Mouse (Mus musculus) spleen, postnatal 0 days (tissue): ENCODE results near the gene Glb1l2. TPM values are rescaled to one million over a fixed set of nuclear protein-coding genes. Genes with fewer than 3 reads are reported as not detected.

Source experiments
- polyA plus RNA-seq: library from polyadenylated mRNA; unstranded; fragments of >200 nt; fragmentation: Nextera tagmentation; extraction: Ambion mirVana; gene quantifications from 2 replicates; pipeline ENCODE4 v1.2.1, GENCODE M21; 2015

Glb1l2 gene
- 0.22 and 0.39 TPM in 2 replicates for polyA plus RNA-seq

DNA sequence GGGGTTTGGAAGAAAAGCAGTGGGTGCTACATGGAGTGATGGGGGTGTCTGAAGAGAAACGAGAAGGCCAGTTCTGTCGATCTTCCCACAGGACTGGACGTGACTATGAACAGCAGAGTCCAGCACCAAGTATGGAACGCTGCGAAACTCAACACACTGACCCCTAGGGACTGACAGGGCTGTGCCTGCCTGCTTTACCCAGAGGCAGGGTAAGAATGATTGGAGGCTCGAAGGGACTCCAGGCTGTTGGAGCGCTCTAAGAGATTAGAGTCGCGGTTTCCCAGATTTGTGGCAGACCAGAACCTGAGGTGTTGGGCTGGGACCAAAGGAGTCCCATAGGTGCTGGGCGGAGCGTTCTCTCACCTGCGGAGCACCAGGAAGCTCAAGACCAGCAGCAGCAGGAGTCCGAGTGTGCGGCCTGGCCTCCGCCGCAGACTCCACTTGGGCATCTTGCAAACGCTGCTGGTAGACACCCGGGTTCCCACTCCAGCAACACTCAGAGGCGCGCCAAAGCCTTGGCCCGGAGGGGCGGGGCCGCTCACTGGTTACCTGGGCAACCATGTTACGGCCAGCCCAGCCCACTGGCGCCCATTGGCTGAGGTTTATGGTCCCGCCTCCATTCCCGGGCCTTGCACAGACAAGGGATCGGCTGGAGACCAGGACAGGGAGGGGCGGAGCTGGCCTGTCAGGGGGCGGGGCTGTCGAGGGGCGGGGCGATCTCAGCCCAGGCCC is at the start of gene Glb1l2:
Gene Glb1l2, minus strand, starts transcription at position 534 of the 732 bp plus-strand sequence.

DNA sequence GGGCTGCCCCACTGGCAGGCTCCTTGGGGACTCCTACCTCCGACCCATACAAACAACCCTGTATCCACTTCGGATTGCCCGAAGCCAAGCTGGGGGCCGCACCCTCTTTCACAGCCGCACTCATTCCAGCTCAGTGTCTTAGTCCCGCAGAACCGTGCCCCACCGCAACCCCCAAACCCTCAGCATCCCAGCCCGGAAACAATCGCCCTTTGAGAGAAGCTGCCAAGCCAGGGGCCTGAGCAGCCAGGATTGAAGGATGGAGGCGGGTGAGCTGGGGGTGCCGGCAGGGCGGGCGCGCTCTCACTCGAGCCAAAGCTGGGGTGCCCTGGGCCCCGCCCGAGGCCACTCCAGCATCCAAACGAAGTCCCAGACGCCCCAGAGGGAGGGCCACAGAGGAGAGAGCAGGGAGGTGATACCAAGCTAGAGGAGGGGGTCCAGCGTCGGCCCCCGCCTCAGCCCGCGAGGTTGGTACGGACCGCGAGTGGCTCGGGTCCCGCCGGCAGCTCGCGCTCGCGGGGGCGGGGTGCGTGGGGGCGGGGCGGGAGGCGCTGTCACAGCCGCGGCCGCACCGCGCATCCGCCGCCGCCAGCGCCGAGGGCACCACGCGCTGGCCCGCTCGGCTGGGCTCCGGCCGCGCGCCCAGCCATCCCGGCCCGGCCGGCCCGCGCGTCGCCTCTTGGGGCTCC is 72.9 kb downstream of the Glb1l2 start, which contains the start of gene B3gat1:
Gene B3gat1, plus strand, starts transcription at position 523 of the 686 bp plus-strand sequence.

Other genes starting within 250 kb of the Glb1l2 start
- not detected in 2 replicates for gene B3gat1, start 72.7 kb downstream of the Glb1l2 start, polyA plus RNA-seq
- not detected in 2 replicates for gene Glb1l3, start 54.4 kb upstream of the Glb1l2 start, polyA plus RNA-seq
- gene Gm1110, start 116.6 kb upstream of the Glb1l2 start, polyA plus RNA-seq: not detected in 2 replicates
- 13.1 and 17.1 TPM in 2 replicates for gene Acad8, start 193.1 kb upstream of the Glb1l2 start, polyA plus RNA-seq
- 74.6 and 76.1 TPM in 2 replicates for gene Thyn1, start 193.2 kb upstream of the Glb1l2 start, polyA plus RNA-seq
- gene Vps26b, start 223.6 kb upstream of the Glb1l2 start, polyA plus RNA-seq: 10.7 and 12.6 TPM in 2 replicates
- gene Ncapd3, start 223.7 kb upstream of the Glb1l2 start, polyA plus RNA-seq: 30.7 and 35.9 TPM in 2 replicates